15 mouse cellular contexts compared by ENCODE assay signal in the genomic region with DNA sequence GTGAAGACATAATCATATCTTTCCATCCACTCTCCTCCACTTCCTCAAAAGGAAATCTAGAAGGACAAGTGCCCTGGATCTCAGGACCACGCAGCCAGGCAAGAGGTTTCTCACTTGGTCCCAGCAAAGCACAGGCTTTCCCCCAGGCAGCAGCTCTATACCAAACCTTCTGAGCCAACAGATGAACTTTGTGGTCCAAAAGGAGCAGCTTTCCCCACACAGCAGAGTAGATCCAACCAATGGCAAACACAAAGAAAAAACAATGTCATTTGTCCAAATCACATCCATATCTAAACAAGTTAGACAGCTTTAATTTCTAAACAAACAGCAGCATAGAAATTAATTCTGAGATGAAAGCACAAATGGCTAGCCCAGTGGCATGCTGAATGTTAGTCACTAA. TPM values are rescaled to one million over a fixed set of nuclear protein-coding genes. Genes with fewer than 3 reads are reported as not detected.
DNase-seq lines count a peak whose midpoint lies in the region; ATAC-seq and TF ChIP-seq lines count a peak whose summit lies in the region.
"Had no signal": no experiment of that assay in that cellular context is flagged by ENCODE, and none has a peak within 500 bp of the region (broad histone marks: within the 10 kb centered on the region; RNA-seq: fewer than 3 reads in every experiment).

No protein-coding gene starts in this region.

- H3K9me3 ChIP-seq in liver, postnatal 0 days (ENCODE audit: low read length) = no peaks in the 10 kb centered on the region
- H3K9me3 ChIP-seq in liver, embryonic 11.5 days (ENCODE audit: control insufficient read depth, low read length) = no peaks in the 10 kb centered on the region
- no peaks in the 10 kb centered on the region for H3K9me3 ChIP-seq in midbrain, embryonic 16.5 days (replicated peaks; ENCODE audit: control insufficient read depth, low read length, poor library complexity, severe bottlenecking)

- peaks cover 59% of the 10 kb centered on the region for H3K4me1 ChIP-seq in liver, postnatal 0 days (ENCODE audit: insufficient read depth)
- peaks cover 52% of the 10 kb centered on the region for H3K4me1 ChIP-seq in liver, embryonic 11.5 days (replicated peaks; ENCODE audit: control insufficient read depth, insufficient read depth, low read length)
- peaks cover 21% of the 10 kb centered on the region for H3K4me1 ChIP-seq in cortical plate, adult 2 months (ENCODE audit: control insufficient read depth, insufficient read depth, low read length)
- peaks cover 25% of the 10 kb centered on the region for H3K4me1 ChIP-seq in midbrain, embryonic 16.5 days (ENCODE audit: control insufficient read depth, insufficient read depth, low read length)

- H3K4me3 ChIP-seq in liver, postnatal 0 days (ENCODE audit: low read depth, low read length) = no peak overlapping the region
- H3K4me3 ChIP-seq in liver, embryonic 11.5 days (ENCODE audit: low read depth, low read length) = no peak overlapping the region
- H3K4me3 ChIP-seq in cortical plate, adult 2 months (ENCODE audit: insufficient read depth, low read length) = no peak overlapping the region
- no peak overlapping the region for H3K4me3 ChIP-seq in midbrain, embryonic 16.5 days (ENCODE audit: low read depth, low read length)

- TF ChIP-seq CTCF in liver, postnatal 0 days (IDR thresholded peaks at IDR 0.05; ENCODE audit: low read depth) = no peak
- TF ChIP-seq CTCF in cortical plate, adult 2 months (IDR thresholded peaks at IDR 0.05; ENCODE audit: extremely low read depth, insufficient read depth, low read length) = no peak

- H3K27ac ChIP-seq in liver, postnatal 0 days (ENCODE audit: low read depth) = 0 out of 2 replicates have a peak overlapping the region, but pooled peaks have one; percentile 50
- H3K27ac ChIP-seq in liver, embryonic 11.5 days (ENCODE audit: low read depth, low read length) = no peak overlapping the region; the same call in 1 of the 2 replicates
- peak overlapping the region; percentile 7; the same call in 1 of the 2 replicates for H3K27ac ChIP-seq in cortical plate, adult 2 months (ENCODE audit: insufficient read depth, low read length)
- H3K27ac ChIP-seq in midbrain, embryonic 16.5 days (ENCODE audit: low read length) = peak overlapping the region; percentile 83

- H3K36me3 ChIP-seq in liver, postnatal 0 days (replicated peaks; ENCODE audit: insufficient read depth, low read length) = 0 out of 2 replicates have a peak, but pooled peaks cover 4% of the 10 kb centered on the region
- H3K36me3 ChIP-seq in liver, embryonic 11.5 days (ENCODE audit: control insufficient read depth, insufficient read depth, low read length) = no peaks in the 10 kb centered on the region
- H3K36me3 ChIP-seq in midbrain, embryonic 16.5 days (ENCODE audit: control insufficient read depth, insufficient read depth, low read length) = no peaks in the 10 kb centered on the region

- no peak for ATAC-seq in liver, postnatal 0 days
- no peak for ATAC-seq in liver, embryonic 11.5 days (replicated peaks; ENCODE audit: low FRiP score)
- 0 out of 2 replicates have a peak, but pooled peaks have one; percentile 24 for ATAC-seq in granulocyte monocyte progenitor cell, adult 5-6 weeks (replicated peaks; ENCODE audit: poor library complexity, severe bottlenecking)
- no peak for ATAC-seq in midbrain, embryonic 16.5 days
- ATAC-seq: intestine, embryonic 16.5 days had no signal

- DNase-seq in liver, postnatal 0 days = no peak
- DNase-seq in liver, embryonic 11.5 days (ENCODE audit: low spot score) = no peak
- DNase-seq in cerebellum, adult 11 months = no peak
- no peak for DNase-seq in retina, postnatal 1 day
- DNase-seq: cerebellum, postnatal 14 days; heart, adult 11 months; kidney, postnatal 36 days; right cerebral cortex, postnatal 14 days had no signal

- 40% methylated on average over 1 of the region's 1 CpGs for WGBS in liver, postnatal 0 days (ENCODE audit: insufficient replicate concordance)
- 29% methylated on average over 1 of the region's 1 CpGs for WGBS in liver, embryonic 11.5 days
- 86% methylated on average over 1 of the region's 1 CpGs for WGBS in midbrain, embryonic 16.5 days

- no peak overlapping the region for H3K9ac ChIP-seq in liver, postnatal 0 days (replicated peaks)
- H3K9ac ChIP-seq in liver, embryonic 11.5 days (ENCODE audit: low read depth, low read length) = no peak overlapping the region
- H3K9ac ChIP-seq in midbrain, embryonic 16.5 days (ENCODE audit: low read depth, low read length) = no peak overlapping the region

- H3K4me2 ChIP-seq in liver, postnatal 0 days (ENCODE audit: low read depth, low read length) = no peak overlapping the region
- no peak overlapping the region for H3K4me2 ChIP-seq in liver, embryonic 11.5 days
- no peak overlapping the region for H3K4me2 ChIP-seq in midbrain, embryonic 16.5 days (ENCODE audit: low read length)

- TF ChIP-seq POLR2A in cortical plate, adult 2 months (IDR thresholded peaks at IDR 0.05; ENCODE audit: extremely low read depth, insufficient read depth, low read length) = no peak

- TF ChIP-seq EP300 in liver, postnatal 0 days (IDR thresholded peaks at IDR 0.05; ENCODE audit: low read depth) = no peak

- no peaks in the 10 kb centered on the region for H3K27me3 ChIP-seq in liver, postnatal 0 days (ENCODE audit: insufficient read depth, low read length)
- H3K27me3 ChIP-seq in liver, embryonic 11.5 days (replicated peaks; ENCODE audit: control insufficient read depth, insufficient read depth, low read length) = no peaks in the 10 kb centered on the region
- no peaks in the 10 kb centered on the region for H3K27me3 ChIP-seq in midbrain, embryonic 16.5 days (ENCODE audit: control insufficient read depth, insufficient read depth, low read depth, low read length)

RNA-seq across cellular contexts. Expression of a gene that starts 15.4 kb away (rescaled TPM):
- 14.9 and 17.1 TPM in 2 replicates for polyA plus RNA-seq in liver, postnatal 0 days (2015; fragmentation: Nextera tagmentation; extraction: Ambion mirVana)
- polyA plus RNA-seq in liver, embryonic 11.5 days (2014; fragmentation: Nextera tagmentation; extraction: Ambion mirVana) = 38.8 and 42.3 TPM in 2 replicates
- 100 and 101 TPM in 2 replicates for polyA plus RNA-seq in cortical plate, adult 2 months (2012; rRNA removed)
- total RNA-seq in granulocyte monocyte progenitor cell, adult 5-6 weeks (2014; fragmentation: Nextera tagmentation) = 44.9 and 53.4 TPM in 2 replicates
- total RNA-seq in granulocyte monocyte progenitor cell, adult 5-6 weeks (2017) = 16.4 and 18.2 TPM in 2 replicates
- 41.1 and 43.2 TPM in 2 replicates for polyA plus RNA-seq in midbrain, embryonic 16.5 days (2015; fragmentation: Nextera tagmentation; extraction: Ambion mirVana)

RNA-seq across cellular contexts. Expression of a gene that starts 37.5 kb away (rescaled TPM):
- 0.34 and 0.44 TPM in 2 replicates for polyA plus RNA-seq in liver, postnatal 0 days (2015; fragmentation: Nextera tagmentation; extraction: Ambion mirVana)
- 1.9 and 2.9 TPM in 2 replicates for polyA plus RNA-seq in liver, embryonic 11.5 days (2014; fragmentation: Nextera tagmentation; extraction: Ambion mirVana)
- polyA plus RNA-seq in cortical plate, adult 2 months (2012; rRNA removed) = 5.3 and 5.6 TPM in 2 replicates
- not detected in 2 replicates for total RNA-seq in granulocyte monocyte progenitor cell, adult 5-6 weeks (2014; fragmentation: Nextera tagmentation)
- not detected in 2 replicates for total RNA-seq in granulocyte monocyte progenitor cell, adult 5-6 weeks (2017)
- 13.1 and 16.7 TPM in 2 replicates for polyA plus RNA-seq in midbrain, embryonic 16.5 days (2015; fragmentation: Nextera tagmentation; extraction: Ambion mirVana)
- total RNA-seq: megakaryocyte, adult 5-6 weeks; neutrophil, adult 5-6 weeks had no signal
- polyA plus RNA-seq: CD4-positive, CD25-positive, alpha-beta regulatory T cell, adult 4 months had no signal

RNA-seq across cellular contexts. Expression of a gene that starts 50.2 kb away (rescaled TPM):
- 1.7 and 1.8 TPM in 2 replicates for polyA plus RNA-seq in liver, postnatal 0 days (2015; fragmentation: Nextera tagmentation; extraction: Ambion mirVana)
- polyA plus RNA-seq in liver, embryonic 11.5 days (2014; fragmentation: Nextera tagmentation; extraction: Ambion mirVana) = 4.2 and 5.6 TPM in 2 replicates
- 1.5 and 2.2 TPM in 2 replicates for polyA plus RNA-seq in cortical plate, adult 2 months (2012; rRNA removed)
- 0.66 and 1.1 TPM in 2 replicates for total RNA-seq in granulocyte monocyte progenitor cell, adult 5-6 weeks (2014; fragmentation: Nextera tagmentation)
- total RNA-seq in granulocyte monocyte progenitor cell, adult 5-6 weeks (2017) = 0.43 and 0.77 TPM in 2 replicates
- polyA plus RNA-seq in midbrain, embryonic 16.5 days (2015; fragmentation: Nextera tagmentation; extraction: Ambion mirVana) = 5.8 and 7.2 TPM in 2 replicates
